Mouse (Mus musculus) lung, adult 2 months (tissue): Measurements from ENCODE around the gene Fastkd1. TPM values are rescaled to one million over a fixed set of nuclear protein-coding genes. Genes with fewer than 3 reads are reported as not detected.
"Not testable (repeated sequence)": the region's sequence is repeated elsewhere in the genome, so short reads cannot be mapped to it uniquely, and the experiment has no call there.

ENCODE experiments used
- DNase-seq: peaks from one replicate; pipeline ENCODE4 v3.0.0; 2022
- H3K4me1 ChIP-seq: fragments of 200-500 bp; 2 replicates; pipeline ENCODE4 v1.6.1; 2011; ENCODE audit warnings: low read length; ENCODE audit not compliant: control insufficient read depth, insufficient read depth
- H3K4me3 ChIP-seq: fragments of 200-500 bp; replicated peaks from 2 replicates; pipeline ENCODE3; 2011; ENCODE audit warnings: low read depth, mild to moderate bottlenecking, control low read depth, low read length; ENCODE audit errors: extremely low read depth
- CTCF ChIP-seq: fragments of 200-500 bp; IDR thresholded peaks from 2 replicates; pipeline ENCODE4 v1.5.1; 2011; ENCODE audit warnings: mild to moderate bottlenecking, low read length, control low read depth; ENCODE audit not compliant: insufficient read depth
- POLR2A ChIP-seq: fragments of 200-500 bp; IDR thresholded peaks from 2 replicates; pipeline ENCODE4 v1.6.1; 2011; ENCODE audit warnings: low read depth, mild to moderate bottlenecking, control low read depth, low read length, borderline replicate concordance; ENCODE audit errors: extremely low read depth
- WGBS: fragments of 180-500 bp; shearing (Covaris S2); methylation state at CpG from one replicate; pipeline ENCODE4 v1.1.7; 2018; 5-methylcytosine and 5-hydroxymethylcytosine counted together
- polyA plus RNA-seq: library from polyadenylated mRNA; depleted of rRNA; stranded (reverse); fragments of >200 nt; gene quantifications from 2 replicates; pipeline ENCODE4 v1.2.3, GENCODE M21; 2012

Gene Fastkd1
- polyA plus RNA-seq, 1 experiment = 4.3 TPM

DNA sequence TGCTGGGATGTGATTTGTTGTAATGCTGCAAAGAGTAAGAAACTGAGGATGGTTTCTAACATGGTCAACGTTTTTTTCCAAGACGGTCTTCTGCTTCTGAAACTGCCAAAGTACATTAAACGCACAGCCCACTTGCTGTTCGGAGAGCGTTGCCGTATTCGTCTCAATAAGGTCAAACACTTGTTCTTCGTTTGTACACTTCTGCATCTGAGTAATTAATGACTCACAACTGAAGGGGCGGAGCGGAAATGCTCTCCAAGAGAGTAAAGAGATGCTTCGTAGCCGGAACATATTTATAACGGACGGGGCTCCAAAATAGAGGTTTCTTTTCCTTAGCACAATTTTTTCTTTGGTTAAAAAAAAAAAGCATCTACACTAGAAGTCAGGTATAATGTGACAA lies 1.1 kb downstream of the Fastkd1 start:
- DNase-seq = peak; percentile 6
- Histone ChIP-seq H3K4me3 (no peak overlapping the region), H3K4me1 (peaks cover 6% of the 10 kb centered on the region; the same call in 1 of the 2 replicates)
- WGBS = 73% methylated on average over 14 of the region's 14 CpGs
- TF ChIP-seq POLR2A (no peak), CTCF (no peak)

- TF ChIP-seq CTCF (no peak), POLR2A (no peak)
- 94% methylated on average over 8 of the region's 8 CpGs for WGBS
- DNase-seq = no peak
- Histone ChIP-seq H3K4me3 (no peak overlapping the region), H3K4me1 (no peaks in the 10 kb centered on the region)
These were observed 12.9 kb downstream of the Fastkd1 start for GRCm38 (mm10) chr2:69700446-69700845.

DNA sequence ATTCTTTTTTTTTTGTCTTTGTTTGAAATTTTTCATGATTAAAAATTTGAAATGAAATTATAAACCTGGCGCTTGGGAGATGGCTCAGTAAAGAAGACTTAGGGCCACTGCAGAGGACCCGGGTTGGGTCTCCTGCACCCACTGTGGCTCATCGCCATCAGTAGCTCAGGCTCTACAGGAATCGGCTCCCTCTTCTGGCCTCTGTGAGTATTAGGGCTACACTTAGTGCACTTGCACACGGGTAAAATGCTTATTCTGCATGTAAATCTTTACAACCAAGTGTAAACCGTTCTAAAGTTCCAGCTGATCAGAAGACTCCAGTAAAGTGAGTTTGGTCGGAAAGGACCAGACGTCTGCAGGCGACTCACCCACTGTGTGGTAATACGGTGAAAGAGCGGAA lies 19.8 kb downstream of the Fastkd1 start:
- Histone ChIP-seq H3K4me1 (no peaks in the 10 kb centered on the region), H3K4me3 (no peak overlapping the region)
- DNase-seq = no peak
- WGBS = 95% methylated on average over 11 of the region's 11 CpGs
- no peak for TF ChIP-seq CTCF
- TF ChIP-seq POLR2A = no peak

- TF ChIP-seq POLR2A = no peak
- WGBS = 86% methylated on average over 6 of the region's 6 CpGs
- no peak for DNase-seq
- Histone ChIP-seq H3K4me1 (no peaks in the 10 kb centered on the region), H3K4me3 (no peak overlapping the region)
These were observed 22.5 kb downstream of the Fastkd1 start for GRCm38 (mm10) chr2:69690843-69691242.

GRCm38 (mm10) chr2:69690214-69690613 lies 23.1 kb downstream of the Fastkd1 start:
- no peak for DNase-seq
- no peak for TF ChIP-seq POLR2A
- TF ChIP-seq CTCF = no peak
- 88% methylated on average over 3 of the region's 3 CpGs for WGBS
- Histone ChIP-seq H3K4me1 (no peaks in the 10 kb centered on the region), H3K4me3 (no peak overlapping the region)

GRCm38 (mm10) chr2:69684488-69684887 lies 28.8 kb downstream of the Fastkd1 start:
- no peaks in the 10 kb centered on the region for H3K4me1 ChIP-seq
- no peak overlapping the region for H3K4me3 ChIP-seq
- DNase-seq = no peak
- WGBS = 91% methylated on average over 3 of the region's 3 CpGs
- TF ChIP-seq POLR2A (no peak), CTCF (no peak)

DNA sequence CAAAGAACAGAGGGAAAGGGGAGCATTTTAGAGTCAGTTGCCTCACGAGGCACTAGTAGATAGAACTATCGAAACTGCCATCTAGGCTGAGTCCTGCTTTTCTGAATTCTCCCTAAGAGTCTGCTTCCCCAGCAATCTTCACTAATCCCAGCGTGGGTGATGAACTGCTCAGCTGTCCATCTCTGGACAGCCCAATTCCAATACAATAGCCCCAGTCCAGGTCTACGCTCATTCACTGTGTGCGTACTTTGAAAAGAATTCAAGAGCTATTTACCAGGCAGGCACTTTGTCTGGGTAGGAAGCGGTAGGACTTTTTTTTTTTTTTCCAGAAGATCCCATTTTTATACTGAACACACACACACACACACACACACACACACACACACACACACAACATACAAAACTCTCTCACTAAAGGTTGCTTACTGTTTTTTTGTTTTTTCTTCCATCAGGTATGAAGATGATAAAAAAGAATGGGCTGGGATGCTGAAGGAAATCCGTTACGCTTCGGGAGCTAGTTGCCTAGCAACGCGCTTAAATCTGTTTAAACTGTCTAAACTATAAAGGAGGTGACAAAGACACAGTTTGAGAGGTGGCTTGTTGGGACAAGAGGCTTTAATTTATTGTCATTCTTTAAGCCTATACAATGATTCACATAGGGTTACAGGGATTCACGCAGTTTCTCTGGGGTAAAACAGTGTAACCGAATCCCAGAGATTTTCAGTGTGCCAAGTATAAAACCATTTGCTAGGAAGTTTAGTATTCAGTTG lies 30.1 kb downstream of the Fastkd1 start:
- Histone ChIP-seq H3K4me3 (no peak overlapping the region), H3K4me1 (no peaks in the 10 kb centered on the region)
- TF ChIP-seq POLR2A (no peak), CTCF (no peak)
- WGBS = 84% methylated on average over 13 of the region's 13 CpGs
- DNase-seq = no peak

DNA sequence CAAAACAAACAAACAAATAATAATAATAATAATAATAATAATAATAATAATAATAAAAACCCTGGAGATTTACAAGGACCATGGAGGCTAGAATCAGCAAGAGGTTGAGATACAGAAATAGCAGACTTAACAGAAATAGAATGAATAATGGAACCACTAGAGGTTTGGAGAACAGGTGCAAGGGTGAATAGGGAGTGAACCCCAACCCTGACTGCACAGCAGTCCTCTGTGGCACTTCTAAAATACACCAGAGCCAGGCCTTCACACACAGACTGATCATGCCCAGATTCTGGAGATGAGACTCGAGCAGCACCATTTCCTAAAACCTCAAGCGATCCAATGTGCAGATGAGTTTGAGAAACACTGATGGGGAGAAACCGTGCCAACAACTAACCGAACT lies 31.4 kb downstream of the Fastkd1 start:
- TF ChIP-seq POLR2A (no peak), CTCF (no peak)
- DNase-seq = no peak
- Histone ChIP-seq H3K4me1 (no peaks in the 10 kb centered on the region), H3K4me3 (no peak overlapping the region)
- 84% methylated on average over 4 of the region's 4 CpGs for WGBS

DNA sequence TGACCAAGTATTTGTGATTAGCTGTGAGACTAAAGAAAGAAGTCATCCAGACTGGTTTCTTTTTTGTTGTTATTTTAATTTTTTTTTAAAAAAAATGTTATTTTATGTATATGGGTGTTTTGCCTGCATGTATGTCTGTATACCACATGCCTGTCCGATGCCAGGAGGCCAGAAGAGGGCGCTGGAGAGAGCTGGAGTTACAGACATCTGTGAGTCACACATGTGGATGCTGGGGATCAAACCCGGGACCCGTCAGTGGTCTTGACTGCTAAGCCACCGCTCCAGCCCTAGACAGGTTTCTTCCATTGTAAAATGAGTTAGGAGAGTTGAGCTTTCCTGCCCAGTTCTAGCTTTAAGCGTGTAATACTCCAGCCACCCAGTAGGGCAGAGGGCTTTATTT lies 33.3 kb downstream of the Fastkd1 start:
- DNase-seq = no peak
- no peaks in the 10 kb centered on the region for H3K4me1 ChIP-seq
- TF ChIP-seq CTCF (no peak), POLR2A (no peak)
- H3K4me3 ChIP-seq = no peak overlapping the region
- 61% methylated on average over 6 of the region's 6 CpGs for WGBS

GRCm38 (mm10) chr2:69677215-69677614 lies 36.1 kb downstream of the Fastkd1 start:
- not testable (repeated sequence) for DNase-seq, H3K4me1 ChIP-seq, H3K4me3 ChIP-seq
- 92% methylated on average over 2 of the region's 2 CpGs for WGBS
